Mouse (Mus musculus) kidney, embryonic 15.5 days (tissue): ENCODE results near the gene Wdr20. TPM values are rescaled to one million over a fixed set of nuclear protein-coding genes. Genes with fewer than 3 reads are reported as not detected.

Source experiments
- ATAC-seq: fragments of 200-750 bp; cut with Nextera tagmentation; replicated peaks from 2 replicates; pipeline ENCODE4 v1.8.0; 2017; ENCODE audit warnings: moderate TSS enrichment; ENCODE audit not compliant: low FRiP score
- H3K27ac ChIP-seq: fragments of 300-500 bp; sonication (generic); 2 replicates; pipeline ENCODE4 v1.5.1; 2015; ENCODE audit warnings: mild to moderate bottlenecking, inconsistent platforms
- H3K27me3 ChIP-seq: fragments of 300-500 bp; sonication (generic); 2 replicates; pipeline ENCODE4 v1.6.1; 2015; ENCODE audit warnings: inconsistent platforms
- H3K36me3 ChIP-seq: fragments of 300-500 bp; sonication (generic); 2 replicates; pipeline ENCODE4 v1.6.1; 2015; ENCODE audit warnings: inconsistent platforms
- H3K4me1 ChIP-seq: fragments of 300-500 bp; sonication (generic); 2 replicates; pipeline ENCODE4 v1.6.1; 2015; ENCODE audit warnings: inconsistent platforms
- H3K4me2 ChIP-seq: fragments of 300-500 bp; sonication (generic); 2 replicates; pipeline ENCODE4 v1.6.1; 2015; ENCODE audit warnings: moderate library complexity, mild to moderate bottlenecking, inconsistent platforms
- H3K4me3 ChIP-seq: fragments of 300-500 bp; sonication (generic); replicated peaks from 2 replicates; pipeline ENCODE4 v1.5.1; 2015; ENCODE audit warnings: mild to moderate bottlenecking, inconsistent platforms
- H3K9ac ChIP-seq: fragments of 300-500 bp; sonication (generic); 2 replicates; pipeline ENCODE4 v1.6.1; 2015; ENCODE audit warnings: mild to moderate bottlenecking, inconsistent platforms
- H3K9me3 ChIP-seq: fragments of 300-500 bp; sonication (generic); replicated peaks from 2 replicates; pipeline ENCODE4 v1.6.1; 2016; ENCODE audit warnings: inconsistent platforms
- WGBS: fragments of 180-500 bp; shearing (Covaris S2); methylation state at CpG from one replicate; pipeline ENCODE4 v1.1.7; 2015; ENCODE audit warnings: mixed read lengths; 5-methylcytosine and 5-hydroxymethylcytosine counted together
- polyA plus RNA-seq: library from polyadenylated mRNA; unstranded; fragments of >200 nt; fragmentation: Nextera tagmentation; extraction: Ambion mirVana; gene quantifications from 2 replicates; pipeline ENCODE4 v1.2.1, GENCODE M21; 2015

Gene Wdr20
- polyA plus RNA-seq, 1 experiment from 2014 or later, result 24.4 TPM

DNA sequence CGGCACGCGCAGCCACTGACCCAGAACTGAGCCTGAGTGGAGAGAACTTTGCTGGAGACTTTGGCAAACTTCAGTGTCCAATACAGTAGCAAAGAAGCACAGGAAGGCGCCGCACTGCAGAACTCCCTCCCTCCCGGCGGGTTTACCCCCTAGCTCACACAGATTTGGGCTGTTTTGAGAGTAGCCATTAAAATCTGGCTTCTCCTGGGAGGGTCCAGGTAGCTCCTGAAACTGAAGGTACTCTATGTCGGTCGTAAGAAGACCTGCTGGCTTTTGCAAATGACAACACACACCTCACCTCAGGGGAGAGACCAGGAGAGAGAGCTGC is 113.1 kb downstream of the Wdr20 start:
- H3K9ac ChIP-seq, result peak overlapping the region; percentile 83
- peak overlapping the region; percentile 83 for H3K27ac ChIP-seq
- peaks cover 20% of the 10 kb centered on the region for H3K4me1 ChIP-seq
- H3K4me3 ChIP-seq, result peak overlapping the region; percentile 88
- no peaks in the 10 kb centered on the region for H3K27me3 ChIP-seq
- 12% methylated on average over 9 of the region's 9 CpGs for WGBS
- ATAC-seq, result no peak
- H3K4me2 ChIP-seq, result peak overlapping the region; percentile 68
- peaks cover 11% of the 10 kb centered on the region for H3K36me3 ChIP-seq
- no peaks in the 10 kb centered on the region for H3K9me3 ChIP-seq

DNA sequence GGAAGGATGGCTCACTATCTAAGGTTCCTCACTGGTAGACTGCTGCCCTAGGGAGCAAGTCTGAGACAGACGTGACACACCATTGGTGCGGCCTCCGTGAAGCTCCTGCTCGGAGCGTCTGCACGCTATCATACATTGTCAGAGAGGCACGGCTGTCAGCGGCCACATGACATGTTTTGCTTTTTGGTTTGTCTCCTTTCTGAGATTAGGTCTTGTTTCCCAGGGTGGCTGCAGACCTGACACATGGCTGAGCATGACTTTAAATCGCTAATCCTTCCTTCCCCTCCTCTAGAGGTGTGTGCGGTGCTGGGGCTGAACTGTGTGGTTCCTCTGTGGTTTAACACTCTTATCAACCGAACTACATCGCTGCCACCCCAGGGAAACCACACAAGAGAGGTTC is 113.7 kb downstream of the Wdr20 start:
- Histone ChIP-seq H3K4me3 (peak overlapping the region; percentile 88), H3K4me2 (peak overlapping the region; percentile 68), H3K9me3 (no peaks in the 10 kb centered on the region), H3K36me3 (peaks cover 15% of the 10 kb centered on the region), H3K27ac (no peak overlapping the region), H3K9ac (peak overlapping the region; percentile 83; the same call in 1 of the 2 replicates), H3K27me3 (no peaks in the 10 kb centered on the region), H3K4me1 (peaks cover 15% of the 10 kb centered on the region)
- no peak for ATAC-seq
- WGBS, result 83% methylated on average over 12 of the region's 12 CpGs

DNA sequence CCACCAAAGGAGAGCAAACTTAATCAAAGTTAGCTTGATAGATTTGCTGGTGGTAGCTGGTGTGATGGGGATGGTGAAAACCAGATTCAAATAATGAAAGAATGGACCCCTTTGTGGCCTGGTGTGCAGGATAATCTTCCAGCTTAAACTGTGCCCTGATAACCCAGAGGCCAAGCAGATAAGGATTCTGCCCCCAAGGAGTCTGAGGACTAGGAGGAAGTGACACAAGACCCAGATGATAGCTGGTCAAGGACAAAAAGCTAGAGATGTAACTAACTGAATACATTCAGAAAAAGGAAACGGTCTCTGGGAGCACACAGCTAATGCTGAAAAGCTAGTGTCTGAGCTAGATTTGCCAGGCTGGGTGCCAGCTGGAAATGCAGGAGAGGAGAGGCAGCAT is 114.2 kb downstream of the Wdr20 start:
- Histone ChIP-seq H3K4me1 (peaks cover 14% of the 10 kb centered on the region), H3K27me3 (no peaks in the 10 kb centered on the region), H3K9ac (peak overlapping the region; percentile 83; the same call in 1 of the 2 replicates), H3K4me2 (no peak overlapping the region), H3K4me3 (no peak overlapping the region), H3K27ac (no peak overlapping the region), H3K36me3 (peaks cover 15% of the 10 kb centered on the region), H3K9me3 (no peaks in the 10 kb centered on the region)
- 96% methylated on average over 1 of the region's 1 CpGs for WGBS
- no peak for ATAC-seq

Other genes with a start within 250 kb of the Wdr20 start
- 38.6 and 52.4 TPM in 2 replicates for gene Dync1h1, start 136.5 kb upstream of the Wdr20 start, polyA plus RNA-seq
- gene 1700001K19Rik, start 55.3 kb upstream of the Wdr20 start, polyA plus RNA-seq, result 0.27 TPM in 1 of 2 replicates, not detected in the other
- gene Hsp90aa1, start 35.2 kb upstream of the Wdr20 start, polyA plus RNA-seq, result 994 and 1,027 TPM in 2 replicates
- gene Mok, start 103.0 kb downstream of the Wdr20 start, polyA plus RNA-seq, result 6.2 and 7.8 TPM in 2 replicates
- 6.1 and 6.4 TPM in 2 replicates for gene Zfp839, start 112.3 kb downstream of the Wdr20 start, polyA plus RNA-seq
- 78.6 and 80.8 TPM in 2 replicates for gene Cinp, start 151.2 kb downstream of the Wdr20 start, polyA plus RNA-seq
- gene Tecpr2, start 151.3 kb downstream of the Wdr20 start, polyA plus RNA-seq, result 3.7 and 4.7 TPM in 2 replicates
- gene Ankrd9, start 241.1 kb downstream of the Wdr20 start, polyA plus RNA-seq, result 12.1 and 14.0 TPM in 2 replicates